Mouse (Mus musculus): ENCODE results near the gene Akap9.
"Not testable (repeated sequence)": the region's sequence is repeated elsewhere in the genome, so short reads cannot be mapped to it uniquely, and the experiment has no call there.

Akap9 gene

DNA sequence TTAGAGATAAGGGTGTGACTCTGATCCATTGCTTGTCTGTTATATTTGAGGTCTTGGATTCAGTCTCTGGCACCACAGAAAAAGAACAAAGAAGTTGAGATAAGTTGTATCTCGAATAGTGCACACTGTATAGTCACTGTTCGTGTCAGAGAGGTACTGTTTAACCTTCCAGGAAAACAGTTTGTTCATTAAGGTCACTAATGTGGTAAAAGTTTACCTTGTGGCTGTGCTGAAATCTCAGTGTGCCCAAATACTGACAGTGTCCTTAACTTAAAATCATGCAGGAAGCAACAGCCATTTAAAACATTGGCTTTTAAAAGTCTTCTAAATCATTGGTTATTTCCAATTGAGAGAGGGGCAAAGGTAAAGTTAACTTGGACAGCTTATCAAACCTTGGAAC lies 43.1 kb downstream of the Akap9 start:
- no peak for DNase-seq

DNA sequence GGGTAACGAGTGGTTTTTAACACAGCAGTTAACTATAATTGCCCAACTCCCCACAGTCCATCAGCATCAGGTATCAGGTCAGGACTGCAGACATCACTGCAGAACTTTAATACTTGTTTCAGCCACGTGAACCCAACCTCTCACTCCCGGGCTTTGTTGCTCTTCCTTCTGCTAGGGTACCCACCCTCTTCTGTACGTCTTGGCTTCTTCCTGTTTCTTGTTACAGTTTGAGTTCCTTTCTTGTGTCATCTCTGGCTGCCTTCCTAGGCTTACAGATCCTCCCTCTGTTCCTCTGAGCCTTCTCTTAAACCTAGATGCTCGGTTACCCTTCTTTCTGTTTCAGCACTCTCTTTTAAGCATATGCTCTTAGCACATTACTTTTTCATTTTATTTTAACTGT lies 45.9 kb downstream of the Akap9 start:
- no peak for DNase-seq

DNA sequence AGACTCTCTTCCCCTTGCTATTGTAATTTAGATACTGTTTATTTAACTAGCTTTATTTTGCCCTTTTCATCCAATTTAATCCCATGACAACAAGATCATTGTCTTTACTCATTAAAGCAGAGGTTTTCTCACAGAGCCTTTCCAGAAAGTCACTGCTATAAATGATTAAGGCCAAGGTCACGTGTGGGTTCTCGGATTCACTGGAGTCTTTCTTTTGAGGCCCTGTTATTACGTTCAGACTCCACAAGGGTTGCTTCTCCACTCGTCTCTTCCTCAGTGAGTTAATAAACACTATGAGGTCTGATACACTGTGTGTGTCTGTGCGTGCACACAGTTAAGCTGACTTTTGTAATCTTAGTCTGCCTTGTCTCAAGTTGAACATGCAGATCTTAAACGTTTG lies 47.0 kb downstream of the Akap9 start:
- DNase-seq = no peak

DNA sequence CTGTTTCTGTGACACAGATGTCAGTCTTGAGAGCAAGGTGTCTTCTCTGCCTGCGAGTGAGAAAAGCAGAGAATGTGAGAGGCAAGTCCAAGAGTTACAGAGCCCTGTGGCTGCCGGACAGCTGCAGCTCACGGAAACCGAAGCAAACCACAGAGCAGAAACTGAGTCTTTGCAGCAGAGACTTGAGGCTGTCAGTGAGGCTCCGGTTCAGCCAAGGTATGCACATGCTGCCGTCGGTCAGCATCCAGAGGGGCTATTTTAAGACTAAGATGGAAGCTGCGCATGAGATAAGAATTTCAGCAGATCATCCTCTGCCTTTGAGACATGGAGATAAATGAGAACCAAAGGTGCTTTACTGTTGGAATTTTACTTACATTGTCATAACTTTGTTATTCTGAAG lies 48.3 kb downstream of the Akap9 start:
- no peak for DNase-seq

DNA sequence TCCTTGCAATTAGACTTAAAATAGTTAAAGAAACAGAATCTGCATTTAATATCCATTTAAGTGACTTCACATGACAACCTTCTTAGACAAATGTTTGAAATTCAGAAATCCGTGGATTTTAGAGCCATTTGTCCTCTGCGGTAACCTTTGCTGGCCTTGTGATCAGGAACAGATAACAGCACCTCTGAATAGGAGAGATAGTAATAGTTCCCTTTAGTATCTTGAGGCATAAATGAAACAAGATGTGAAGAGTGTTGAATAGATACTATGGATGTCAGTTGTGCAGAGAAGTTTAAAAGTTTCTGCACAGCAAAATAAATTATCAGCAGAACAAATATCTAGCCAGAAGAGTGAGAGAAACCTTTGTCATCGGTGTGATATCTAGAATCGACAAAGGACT lies 50.0 kb downstream of the Akap9 start:
- no peak for DNase-seq

DNA sequence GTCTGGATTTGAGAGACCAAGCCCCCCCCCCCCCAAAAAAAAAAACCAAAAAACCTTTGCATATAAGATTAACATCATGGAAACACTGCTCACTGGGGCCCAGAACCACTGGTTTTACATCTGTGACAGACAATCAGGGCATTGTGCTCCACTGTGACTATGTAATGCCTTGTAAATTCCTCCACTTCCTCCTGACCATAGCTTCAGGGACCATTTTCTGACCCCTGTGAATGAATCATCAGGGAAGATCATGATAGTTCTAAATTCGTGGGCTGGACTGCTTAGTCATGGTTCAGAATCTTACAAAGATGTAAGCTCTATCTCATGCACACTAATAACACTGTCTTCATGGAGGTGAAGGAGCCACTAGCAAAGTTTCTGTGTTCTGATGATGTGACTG lies 61.8 kb downstream of the Akap9 start:
- no peak for DNase-seq

DNA sequence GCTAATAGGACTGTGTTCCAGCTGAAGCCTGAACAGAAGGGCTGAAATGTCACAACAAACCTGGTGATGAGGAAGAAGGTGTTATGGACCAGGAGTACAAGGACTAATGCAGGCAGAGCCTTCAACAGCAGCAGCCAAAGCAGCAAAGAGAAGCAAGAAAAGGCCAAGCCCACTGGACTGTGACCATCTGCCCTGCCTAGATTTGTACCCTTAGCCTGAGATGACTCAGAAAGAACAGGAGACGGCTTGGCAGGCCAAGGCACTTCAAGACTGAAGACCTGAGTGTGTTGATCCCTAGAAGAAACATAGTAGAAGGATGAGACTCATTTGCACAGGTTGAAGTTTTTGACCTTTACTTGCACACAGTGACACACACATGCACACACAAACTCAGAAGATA lies 62.6 kb downstream of the Akap9 start:
- DNase-seq = no peak

DNA sequence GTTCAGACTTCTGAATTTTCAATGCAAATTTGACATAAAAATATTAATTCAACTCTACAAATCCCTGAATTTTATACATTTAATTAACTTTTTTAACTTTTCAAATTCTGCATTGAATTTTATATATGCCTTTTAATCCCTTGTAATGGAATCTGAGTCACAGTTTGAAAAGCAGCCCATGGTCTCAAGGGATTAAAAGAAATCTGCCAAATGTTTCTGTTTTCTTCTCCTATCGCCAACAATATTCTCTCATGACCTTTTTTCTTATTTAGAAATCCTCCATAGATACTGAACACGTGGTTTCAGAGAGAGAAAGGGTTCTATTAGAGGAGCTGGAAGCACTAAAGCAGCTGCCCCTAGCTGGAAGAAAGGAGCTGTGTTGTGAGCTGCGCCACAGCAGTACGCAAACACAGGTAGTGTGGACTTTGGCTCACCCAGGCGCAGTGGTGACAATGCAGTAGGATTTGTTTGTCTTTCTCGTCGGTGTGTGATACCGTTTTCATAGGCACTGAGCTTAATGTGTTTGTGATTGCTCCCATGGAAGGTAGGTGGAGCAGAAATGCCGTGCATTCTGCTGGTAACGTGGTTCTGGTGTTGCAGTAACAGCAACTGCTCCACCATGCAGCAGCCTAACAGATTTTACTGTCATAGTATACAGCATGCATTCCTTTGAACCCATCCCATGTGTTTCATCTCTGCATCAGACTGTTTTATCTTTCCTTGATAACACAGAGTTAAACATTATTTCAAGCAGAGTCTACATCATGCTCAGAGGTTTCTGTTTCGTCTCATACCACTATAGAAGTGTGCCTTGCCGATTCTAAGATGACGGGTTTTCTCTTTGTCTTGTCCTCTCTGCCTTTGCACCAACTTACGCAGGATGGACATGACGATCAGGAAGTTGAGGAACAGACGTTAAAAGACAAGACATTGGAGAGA lies 76.9 kb downstream of the Akap9 start:
- no peak for DNase-seq

DNA sequence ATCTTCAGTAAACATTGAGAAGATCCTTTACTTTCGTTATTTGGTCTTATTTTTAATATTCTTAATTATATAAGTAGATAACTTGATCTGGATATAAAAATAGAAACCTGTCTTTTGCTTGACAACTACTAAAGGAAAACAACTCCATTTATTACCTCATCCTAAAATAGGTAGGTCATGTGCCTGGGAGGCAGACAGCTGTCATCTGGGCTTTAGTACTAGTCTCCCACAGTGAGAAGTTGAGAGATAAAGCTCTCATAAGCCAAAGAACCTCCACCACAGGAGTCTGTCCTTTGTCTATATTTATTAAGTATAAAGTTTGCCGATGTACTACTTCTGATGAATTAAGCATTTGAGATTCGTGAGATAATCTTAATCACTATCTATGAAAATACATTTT lies 78.8 kb downstream of the Akap9 start:
- peak; percentile 18 to 23 for DNase-seq

DNA sequence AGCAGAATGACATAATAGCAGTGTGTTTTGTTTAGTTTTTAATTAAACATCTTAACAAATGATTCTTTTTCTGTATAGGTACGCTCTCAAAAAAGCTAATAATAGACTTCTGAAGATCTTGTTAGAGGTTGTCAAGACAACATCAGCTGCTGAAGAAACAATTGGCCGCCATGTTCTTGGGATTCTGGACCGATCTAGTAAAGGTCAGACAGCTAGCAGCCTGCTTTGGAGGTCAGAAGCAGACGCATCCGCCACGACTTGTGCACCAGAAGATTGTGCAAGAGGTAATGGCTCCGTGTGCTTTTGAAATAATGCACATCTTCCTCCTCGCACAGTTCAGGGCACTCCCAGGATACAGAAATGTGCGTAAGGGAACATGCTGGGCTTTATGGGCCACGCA lies 80.4 kb downstream of the Akap9 start:
- DNase-seq = no peak

DNA sequence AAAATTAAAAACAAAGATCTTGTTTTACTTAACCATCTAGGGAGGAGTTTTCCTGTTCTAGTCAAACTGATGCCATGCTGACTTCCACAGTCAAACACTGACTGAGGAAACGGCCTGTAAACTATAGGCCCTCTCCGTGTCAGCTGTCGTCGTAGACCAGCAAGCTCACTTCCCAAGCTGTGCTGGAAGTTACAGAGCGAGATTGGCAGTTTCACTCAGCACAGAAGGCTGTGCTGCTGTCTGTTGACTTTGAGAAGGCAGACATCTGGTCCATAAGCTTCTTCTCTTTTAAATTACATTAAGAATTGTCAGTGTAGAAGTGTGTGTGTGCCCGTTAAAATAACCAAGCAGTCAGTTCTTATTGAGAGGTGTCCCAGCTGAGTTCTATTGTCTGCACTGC lies 81.7 kb downstream of the Akap9 start:
- no peak for DNase-seq

DNA sequence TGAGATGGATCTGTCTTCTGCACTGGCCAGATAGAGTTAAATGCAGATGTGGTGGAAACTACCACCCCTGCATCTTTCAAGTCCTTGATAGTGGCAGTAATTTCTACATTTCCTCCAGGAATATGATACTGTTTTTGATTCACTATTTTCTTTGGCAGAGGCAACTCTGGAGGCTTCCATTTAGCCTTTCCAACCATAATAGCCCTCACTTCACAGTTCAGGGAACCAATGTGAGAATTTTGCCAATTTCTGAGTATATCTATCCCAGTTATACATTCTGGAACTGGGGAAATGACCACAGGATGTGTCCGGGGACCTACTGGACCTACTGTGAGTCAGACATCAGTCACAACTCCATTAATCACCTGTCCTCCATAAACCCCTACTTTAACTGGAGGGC lies 89.8 kb downstream of the Akap9 start:
- not testable (repeated sequence) for DNase-seq

DNA sequence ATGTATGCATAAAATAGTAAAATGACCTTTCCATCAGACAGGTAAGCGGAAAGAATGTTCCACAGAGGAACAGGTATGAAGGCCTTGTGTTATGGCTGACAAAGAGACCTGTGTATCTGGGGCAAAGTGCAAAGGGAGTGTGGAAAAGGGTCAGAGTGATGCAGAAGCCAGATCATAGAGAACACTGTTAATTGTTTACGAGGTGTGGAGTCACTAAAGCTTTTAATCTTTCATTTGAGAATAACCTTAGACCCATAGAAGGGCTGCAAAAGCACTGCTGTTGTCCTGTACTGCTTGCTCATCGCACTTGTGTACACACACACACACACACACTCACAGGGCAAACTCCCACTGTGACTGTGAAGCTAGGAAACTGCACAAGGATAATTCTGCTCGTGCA lies 91.5 kb downstream of the Akap9 start:
- DNase-seq = no peak

DNA sequence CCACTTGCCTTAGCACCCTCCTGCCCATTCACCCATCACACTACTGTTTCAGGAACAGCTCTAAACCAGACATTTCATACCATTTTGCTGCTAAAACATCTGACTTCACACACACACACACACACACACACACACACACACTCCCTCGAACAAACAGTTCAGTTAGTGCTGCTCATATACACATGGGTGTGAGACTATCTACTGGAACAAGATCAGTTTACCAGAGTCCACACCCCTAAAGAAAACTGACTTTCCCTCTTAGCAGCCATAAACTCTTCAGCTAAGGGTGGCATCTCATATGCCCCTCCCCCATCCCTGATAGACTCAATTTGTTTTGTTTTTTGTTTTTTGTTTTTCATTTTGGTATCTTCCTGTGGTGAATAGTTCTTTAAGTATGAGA lies 92.2 kb downstream of the Akap9 start:
- DNase-seq = no peak

DNA sequence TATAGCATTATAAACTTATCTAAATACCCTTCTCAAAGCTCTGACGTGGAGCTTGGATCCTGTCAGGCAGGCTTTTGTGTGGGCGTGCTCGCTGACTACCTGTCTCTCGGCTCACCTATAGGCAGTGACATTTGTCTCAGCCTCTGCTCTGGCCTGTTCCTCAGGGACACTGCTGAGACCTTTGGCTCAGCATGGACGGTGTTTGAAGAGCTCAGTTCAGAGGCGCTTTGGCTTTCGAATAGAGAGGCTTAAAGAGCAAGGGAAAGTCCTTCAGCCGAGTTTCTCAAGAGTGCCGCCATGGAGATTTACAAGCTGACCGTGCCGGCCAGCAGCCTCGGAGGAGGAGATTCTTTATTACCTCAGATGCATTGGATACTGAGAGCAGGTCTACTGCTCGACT lies 95.3 kb downstream of the Akap9 start:
- DNase-seq = peak in 1 of 2 experiments; percentile 25

DNA sequence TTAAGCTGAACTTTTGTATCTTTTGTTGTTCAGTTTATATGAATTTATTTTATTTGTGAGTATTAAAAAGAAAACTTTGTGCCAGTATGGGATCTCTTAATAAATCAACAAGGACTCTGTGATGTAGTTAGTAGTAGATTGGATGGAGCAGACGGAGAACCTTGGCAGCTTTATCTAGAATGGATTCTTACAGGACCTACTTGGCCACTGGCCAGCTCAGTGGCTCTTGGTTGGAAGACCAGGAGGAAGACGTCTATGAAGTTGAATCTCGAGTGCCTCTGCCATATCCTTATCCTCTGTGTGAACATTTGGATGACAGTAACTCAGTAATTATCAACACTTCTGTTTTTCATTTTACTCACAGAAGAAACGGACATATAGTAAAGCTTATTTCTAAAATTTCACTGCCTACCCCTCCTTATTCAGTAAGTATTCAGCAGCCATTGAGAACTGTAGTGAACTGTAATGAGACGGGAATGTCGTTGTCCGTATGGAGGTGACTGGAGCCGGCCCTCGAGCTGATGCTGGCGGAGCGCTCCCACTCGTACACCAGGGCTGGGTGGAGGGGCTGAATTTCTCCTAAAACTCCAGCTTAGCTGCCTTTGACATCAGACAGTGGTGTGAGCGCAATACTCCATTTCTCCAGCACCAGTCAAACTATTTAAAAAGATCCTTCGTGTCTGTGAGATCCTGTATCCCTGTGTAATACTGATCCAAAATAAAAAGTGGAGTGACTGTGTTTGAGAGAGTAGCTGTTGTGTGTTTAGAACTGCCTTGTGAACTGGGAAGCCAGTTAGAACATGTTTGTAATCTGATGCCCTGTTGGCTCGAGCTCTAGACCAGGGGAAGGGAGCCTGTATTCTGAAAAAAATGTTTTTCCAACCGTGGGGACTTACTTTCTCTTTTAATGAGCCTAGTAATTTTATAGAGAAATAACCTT lies 96.2 kb downstream of the Akap9 start:
- DNase-seq = peak; percentile 47 to 58

DNA sequence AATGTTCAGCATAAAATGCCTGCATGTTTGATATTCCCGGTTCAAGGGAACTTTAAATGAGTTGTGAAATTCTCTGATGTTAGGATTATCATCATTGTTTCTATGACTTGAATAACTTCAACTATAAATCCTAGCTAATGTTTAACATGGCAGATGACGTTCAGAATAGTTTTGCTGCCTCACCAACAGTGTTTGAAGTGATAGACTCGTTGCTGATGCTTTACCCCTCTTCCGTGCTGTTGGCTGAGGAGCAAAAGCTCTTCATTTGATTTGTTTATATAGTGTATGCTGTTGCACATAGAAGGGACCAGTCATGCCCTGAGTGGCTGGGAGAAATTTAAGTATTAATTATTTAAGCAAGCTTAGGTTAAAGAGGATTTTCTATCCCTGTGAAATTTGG lies 96.9 kb downstream of the Akap9 start:
- no peak for DNase-seq

DNA sequence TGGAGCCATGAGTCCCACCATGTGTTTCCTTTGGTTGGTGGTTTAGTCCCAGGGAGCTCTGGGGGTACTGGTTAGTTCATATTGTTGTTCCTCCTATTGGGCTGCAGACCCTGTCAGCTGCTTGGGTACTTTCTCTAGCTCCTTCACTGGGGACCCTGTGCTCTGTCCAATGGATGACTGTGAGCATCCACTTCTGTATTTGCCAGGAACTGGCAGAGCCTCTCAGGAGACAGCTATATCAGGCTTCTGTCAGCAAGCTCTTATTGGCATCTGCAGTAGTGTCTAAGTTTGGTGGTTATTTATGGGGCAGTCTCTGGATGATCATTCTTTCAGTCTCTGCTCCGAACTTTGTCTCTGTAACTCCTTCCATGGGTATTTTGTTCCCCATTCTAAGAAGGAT lies 98.5 kb downstream of the Akap9 start:
- not testable (repeated sequence) for DNase-seq

DNA sequence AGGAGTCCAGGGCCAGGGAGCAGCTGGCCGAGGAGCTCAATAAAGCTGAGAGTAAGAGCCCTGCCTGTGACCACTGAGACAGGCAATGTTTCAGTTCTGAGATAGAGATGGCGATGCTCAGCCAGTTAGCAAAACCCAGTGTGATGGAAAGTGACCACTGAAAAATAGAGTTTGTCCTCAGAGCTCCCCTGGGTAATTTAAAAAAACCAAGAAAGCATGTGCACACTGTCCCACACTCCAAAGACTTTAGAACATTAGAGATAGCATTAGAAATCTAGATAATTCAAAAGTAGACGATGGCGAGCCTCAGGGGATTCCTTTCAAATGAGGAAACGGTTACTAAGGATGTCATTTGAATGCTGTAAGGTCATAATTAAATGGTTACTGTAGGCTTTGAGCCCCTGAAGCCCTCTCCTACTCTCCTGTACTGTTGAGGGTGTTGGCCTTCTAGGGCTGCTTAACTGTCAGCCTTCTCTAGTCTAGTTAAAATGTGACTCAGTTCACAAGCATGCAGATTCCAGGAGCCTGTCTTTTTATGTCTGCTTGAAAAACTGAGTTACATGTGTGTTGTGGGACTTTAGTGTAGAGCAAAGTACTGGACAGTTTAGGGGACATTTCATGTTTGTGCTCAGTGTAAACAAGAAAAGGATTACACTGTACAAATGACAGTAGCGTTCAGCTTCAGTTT lies 100.8 kb downstream of the Akap9 start:
- DNase-seq = no peak

DNA sequence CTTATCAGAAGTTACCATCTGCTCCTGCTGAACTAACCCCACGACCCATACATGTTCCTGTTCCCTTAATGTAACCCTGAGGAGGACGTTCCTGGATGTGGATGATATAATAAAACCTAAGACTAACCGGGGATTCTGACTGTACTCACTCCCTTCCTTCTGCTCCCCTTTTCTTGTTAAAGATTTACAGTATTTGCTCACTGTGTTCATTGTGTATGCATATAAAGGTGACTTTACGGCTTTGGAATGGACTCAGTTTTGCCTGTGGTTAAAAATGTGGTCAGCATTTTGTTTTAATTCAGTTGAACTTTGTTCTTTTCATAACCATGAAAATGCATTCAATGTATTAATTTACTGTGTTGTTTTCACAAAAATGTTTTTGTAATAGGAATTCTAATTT lies 104.0 kb downstream of the Akap9 start:
- DNase-seq = no peak

DNA sequence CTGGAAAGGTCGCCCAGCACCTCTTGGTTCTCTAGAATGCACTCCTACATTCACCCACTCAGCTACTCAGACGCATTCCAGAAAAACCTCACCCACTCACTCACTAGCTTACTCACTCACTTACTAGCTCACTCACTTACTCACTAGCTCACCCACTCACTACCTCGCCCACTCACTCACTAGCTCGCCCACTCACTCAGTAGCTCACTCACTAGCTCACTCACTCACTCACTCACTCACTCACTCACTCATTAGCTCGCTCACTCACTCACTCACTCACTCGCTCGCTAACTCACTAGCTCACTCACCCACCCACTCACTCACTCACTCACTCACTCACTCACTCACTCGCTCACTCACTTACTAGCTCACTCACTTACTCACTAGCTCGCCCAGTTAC lies 108.8 kb downstream of the Akap9 start:
- no peak for DNase-seq

DNA sequence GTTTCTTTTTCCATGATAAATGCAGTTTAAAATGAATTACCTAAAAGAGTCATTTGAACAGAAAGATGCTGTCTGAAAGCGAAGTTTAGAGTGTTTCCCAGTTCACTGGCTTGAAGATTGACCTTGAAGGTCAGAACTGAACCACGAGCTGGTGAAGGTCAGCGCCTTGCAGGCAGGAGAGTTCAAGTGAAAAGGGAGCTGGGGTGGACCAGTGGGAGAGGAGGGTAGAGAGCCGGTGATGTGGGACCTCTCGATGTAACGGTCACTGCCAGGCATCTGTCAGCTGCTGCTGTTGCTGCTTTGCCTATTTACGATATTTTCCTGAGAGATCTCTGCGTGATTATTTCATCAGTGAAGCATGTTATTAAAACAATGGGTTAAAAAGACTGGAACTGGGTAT lies 111.5 kb downstream of the Akap9 start:
- no peak for DNase-seq

DNA sequence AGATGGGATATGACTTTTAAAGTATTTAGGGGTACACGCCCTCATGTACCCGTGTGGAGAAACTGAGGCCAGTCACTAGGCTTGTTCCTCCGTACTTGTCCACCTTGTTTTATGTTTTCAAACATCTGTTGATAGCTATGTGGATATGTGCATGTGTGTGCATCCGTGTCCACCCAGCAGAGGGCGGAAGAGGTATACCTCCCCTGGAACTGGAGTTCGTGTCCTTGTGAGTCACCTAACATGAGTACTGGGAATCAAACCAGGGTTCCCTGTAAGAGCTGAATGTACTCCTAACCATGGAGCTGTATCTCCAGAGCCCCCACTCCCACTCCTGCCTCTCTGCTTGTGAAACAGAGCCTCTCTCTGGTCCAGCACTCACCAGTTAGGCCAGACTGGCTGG lies 112.5 kb downstream of the Akap9 start:
- DNase-seq = no peak
